Mouse (Mus musculus) lung, embryonic 15.5 days (tissue): Measurements from ENCODE around the gene 4632433K11Rik. TPM values are rescaled to one million over a fixed set of nuclear protein-coding genes. Genes with fewer than 3 reads are reported as not detected.
A peak's percentile ranks its signal among the peaks of the same experiment; 100 is the strongest.

Experiments
- ATAC-seq: fragments of 200-750 bp; cut with Nextera tagmentation; 2 replicates; pipeline ENCODE4 v1.8.0; 2017; ENCODE audit warnings: moderate number of reproducible peaks, borderline replicate concordance; ENCODE audit not compliant: low FRiP score, low TSS enrichment; ENCODE audit errors: extremely low read depth
- H3K27ac ChIP-seq: fragments of 300-500 bp; sonication (generic); 2 replicates; pipeline ENCODE4 v1.5.1; 2015; ENCODE audit warnings: moderate library complexity, mild to moderate bottlenecking, inconsistent platforms
- H3K27me3 ChIP-seq: fragments of 300-500 bp; sonication (generic); 2 replicates; pipeline ENCODE4 v1.6.1; 2015; ENCODE audit warnings: inconsistent platforms
- H3K36me3 ChIP-seq: fragments of 300-500 bp; sonication (generic); 2 replicates; pipeline ENCODE4 v1.6.1; 2015; ENCODE audit warnings: inconsistent platforms
- H3K4me1 ChIP-seq: fragments of 300-500 bp; sonication (generic); 2 replicates; pipeline ENCODE4 v1.6.1; 2015; ENCODE audit warnings: inconsistent platforms
- H3K4me2 ChIP-seq: fragments of 300-500 bp; sonication (generic); 2 replicates; pipeline ENCODE4 v1.6.1; 2015; ENCODE audit warnings: inconsistent platforms, mild to moderate bottlenecking, moderate library complexity
- H3K4me3 ChIP-seq: fragments of 300-500 bp; sonication (generic); 2 replicates; pipeline ENCODE4 v1.5.1; 2015; ENCODE audit warnings: mild to moderate bottlenecking, inconsistent platforms
- H3K9ac ChIP-seq: fragments of 300-500 bp; sonication (generic); 2 replicates; pipeline ENCODE4 v1.6.1; 2015; ENCODE audit warnings: inconsistent platforms
- H3K9me3 ChIP-seq: fragments of 300-500 bp; sonication (generic); 2 replicates; pipeline ENCODE4 v1.6.1; 2016; ENCODE audit warnings: inconsistent platforms
- WGBS: fragments of 180-500 bp; shearing (Covaris S2); methylation state at CpG from one replicate; pipeline ENCODE4 v1.1.7; 2015; 5-methylcytosine and 5-hydroxymethylcytosine counted together
- polyA plus RNA-seq: library from polyadenylated mRNA; unstranded; fragments of >200 nt; fragmentation: Nextera tagmentation; extraction: Ambion mirVana; gene quantifications from 2 replicates; pipeline ENCODE4 v1.2.1, GENCODE M21; 2015

The 4632433K11Rik gene
- polyA plus RNA-seq, 1 experiment from 2014 or later = not detected

GRCm38 (mm10) chr7:5046112-5046511 is 12.2 kb downstream of the 4632433K11Rik start:
- H3K27me3 ChIP-seq = no peaks in the 10 kb centered on the region
- no peak overlapping the region for H3K4me2 ChIP-seq
- ATAC-seq = no peak
- peaks cover 9% of the 10 kb centered on the region for H3K4me1 ChIP-seq
- no peaks in the 10 kb centered on the region for H3K36me3 ChIP-seq
- no peak overlapping the region for H3K4me3 ChIP-seq
- 69% methylated on average over 2 of the region's 2 CpGs for WGBS
- no peak overlapping the region for H3K9ac ChIP-seq
- no peak overlapping the region for H3K27ac ChIP-seq
- H3K9me3 ChIP-seq = no peaks in the 10 kb centered on the region

- Histone ChIP-seq H3K9ac (no peak overlapping the region), H3K4me1 (peaks cover 15% of the 10 kb centered on the region)
These were observed 13.4 kb downstream of the 4632433K11Rik start for GRCm38 (mm10) chr7:5047313-5047712.

GRCm38 (mm10) chr7:5051193-5052192 is 17.6 kb downstream of the 4632433K11Rik start, which contains the start of gene Zfp580:
Zfp580 (plus strand) TSS chr7:5051538.
- Histone ChIP-seq H3K4me2 (peak within 1 kb of the TSS; percentile 94), H3K9ac (peak within 1 kb of the TSS; percentile 80), H3K27me3 (peaks cover 48% of the 10 kb centered on the region), H3K9me3 (no peaks in the 10 kb centered on the region), H3K4me1 (peaks cover 33% of the 10 kb centered on the region), H3K36me3 (no peaks in the 10 kb centered on the region), H3K4me3 (peak within 1 kb of the TSS; percentile 85), H3K27ac (peak within 1 kb of the TSS; percentile 85)
- under 1% methylated on average over 65 of the region's 65 CpGs for WGBS
- peak; percentile 87 for ATAC-seq

More at GRCm38 (mm10) chr7:5047313-5047712, 13.4 kb downstream of the 4632433K11Rik start:
- Histone ChIP-seq H3K4me3 (no peak overlapping the region), H3K36me3 (no peaks in the 10 kb centered on the region), H3K27me3 (peaks cover 6% of the 10 kb centered on the region), H3K9me3 (no peaks in the 10 kb centered on the region), H3K27ac (no peak overlapping the region), H3K4me2 (no peak overlapping the region)
- 23% methylated on average over 2 of the region's 2 CpGs for WGBS
- ATAC-seq = no peak

GRCm38 (mm10) chr7:5052438-5052837 is 18.5 kb downstream of the 4632433K11Rik start:
- peak overlapping the region; percentile 80; the same call in 1 of the 2 replicates for H3K9ac ChIP-seq
- ATAC-seq = no peak
- peak overlapping the region; percentile 94 for H3K4me2 ChIP-seq
- 3% methylated on average over 12 of the region's 12 CpGs for WGBS
- no peaks in the 10 kb centered on the region for H3K36me3 ChIP-seq
- peak overlapping the region; percentile 85 for H3K4me3 ChIP-seq
- no peaks in the 10 kb centered on the region for H3K9me3 ChIP-seq
- H3K4me1 ChIP-seq = peaks cover 39% of the 10 kb centered on the region
- H3K27me3 ChIP-seq = peaks cover 58% of the 10 kb centered on the region
- H3K27ac ChIP-seq = no peak overlapping the region

DNA sequence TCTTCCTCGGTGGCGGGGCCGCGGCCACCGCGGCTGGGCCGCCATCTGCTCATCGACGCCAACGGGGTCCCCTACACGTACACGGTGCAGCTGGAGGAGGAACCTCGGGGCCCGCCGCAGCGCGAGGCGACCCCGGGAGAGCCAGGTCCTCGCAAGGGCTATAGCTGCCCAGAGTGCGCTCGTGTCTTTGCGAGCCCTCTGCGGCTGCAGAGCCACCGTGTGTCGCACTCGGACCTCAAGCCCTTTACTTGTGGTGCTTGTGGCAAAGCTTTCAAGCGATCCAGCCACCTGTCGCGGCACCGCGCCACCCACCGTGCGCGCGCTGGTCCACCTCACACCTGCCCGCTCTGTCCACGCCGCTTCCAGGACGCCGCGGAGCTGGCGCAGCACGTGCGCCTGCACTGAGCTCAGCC is 19.0 kb downstream of the 4632433K11Rik start:
- Histone ChIP-seq H3K4me3 (peak overlapping the region; percentile 85), H3K4me2 (peak overlapping the region; percentile 94), H3K27me3 (peaks cover 63% of the 10 kb centered on the region), H3K4me1 (peaks cover 39% of the 10 kb centered on the region), H3K9ac (peak overlapping the region; percentile 36; the same call in 1 of the 2 replicates), H3K27ac (no peak overlapping the region), H3K36me3 (no peaks in the 10 kb centered on the region), H3K9me3 (no peaks in the 10 kb centered on the region)
- 4% methylated on average over 45 of the region's 45 CpGs for WGBS
- ATAC-seq = no peak

- peak overlapping the region; percentile 94 for H3K4me2 ChIP-seq
- H3K27ac ChIP-seq = no peak overlapping the region
- H3K9me3 ChIP-seq = no peaks in the 10 kb centered on the region
- H3K36me3 ChIP-seq = no peaks in the 10 kb centered on the region
- 0 out of 2 replicates have a peak overlapping the region, but pooled peaks have one; percentile 31 for H3K9ac ChIP-seq
- peaks cover 69% of the 10 kb centered on the region for H3K27me3 ChIP-seq
- WGBS = 10% methylated on average over 32 of the region's 32 CpGs
- ATAC-seq = no peak
- peak overlapping the region; percentile 85 for H3K4me3 ChIP-seq
- H3K4me1 ChIP-seq = peaks cover 39% of the 10 kb centered on the region
These were observed 19.7 kb downstream of the 4632433K11Rik start for GRCm38 (mm10) chr7:5053456-5054179.

DNA sequence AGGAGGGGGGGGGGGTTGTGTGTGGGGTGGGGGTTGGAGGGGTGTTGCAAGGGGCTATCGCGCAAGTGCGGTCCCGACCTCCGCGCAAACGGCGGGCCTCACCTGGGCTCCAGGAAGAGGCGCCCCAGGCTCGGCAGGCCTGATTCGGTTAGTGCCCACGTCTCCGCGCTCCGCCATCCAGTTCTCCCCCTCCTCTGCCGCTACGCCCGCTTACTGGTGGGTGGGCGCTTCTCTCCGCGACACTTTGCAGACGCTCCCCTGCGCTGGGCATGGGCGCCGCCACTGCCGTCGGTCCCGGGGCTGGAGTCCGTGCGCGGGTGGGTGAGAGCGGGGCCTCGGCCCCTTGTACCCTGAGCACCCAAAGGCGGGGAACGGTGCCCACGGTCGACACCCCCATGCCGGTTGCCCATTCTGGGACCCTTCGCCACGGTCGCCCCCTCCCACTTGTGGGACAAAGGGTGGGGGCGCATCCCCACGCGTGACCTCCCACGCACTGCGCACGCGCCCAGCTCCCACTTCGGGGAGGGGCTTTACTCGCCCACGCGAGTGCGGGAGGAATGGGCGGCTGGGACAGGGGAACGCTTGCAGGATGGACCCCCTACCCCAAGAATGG is 22.8 kb downstream of the 4632433K11Rik start:
- H3K9ac ChIP-seq = peak overlapping the region; percentile 50
- under 1% methylated on average over 55 of the region's 55 CpGs for WGBS
- H3K27me3 ChIP-seq = peaks cover 70% of the 10 kb centered on the region
- H3K4me3 ChIP-seq = peak overlapping the region; percentile 45
- ATAC-seq = no peak
- no peak overlapping the region for H3K27ac ChIP-seq
- peak overlapping the region; percentile 74 for H3K4me2 ChIP-seq
- H3K9me3 ChIP-seq = no peaks in the 10 kb centered on the region
- no peaks in the 10 kb centered on the region for H3K36me3 ChIP-seq
- peaks cover 40% of the 10 kb centered on the region for H3K4me1 ChIP-seq

- Histone ChIP-seq H3K27me3 (peaks cover 64% of the 10 kb centered on the region), H3K4me3 (peak overlapping the region; percentile 45), H3K27ac (no peak overlapping the region), H3K4me1 (peaks cover 35% of the 10 kb centered on the region), H3K4me2 (peak overlapping the region; percentile 74), H3K9ac (no peak overlapping the region), H3K9me3 (no peaks in the 10 kb centered on the region), H3K36me3 (no peaks in the 10 kb centered on the region)
- WGBS = 25% methylated on average over 8 of the region's 8 CpGs
- no peak for ATAC-seq
These were observed 23.5 kb downstream of the 4632433K11Rik start for GRCm38 (mm10) chr7:5057381-5057780.

- Histone ChIP-seq H3K4me2 (no peak overlapping the region), H3K36me3 (no peaks in the 10 kb centered on the region), H3K4me3 (no peak overlapping the region), H3K27me3 (peaks cover 60% of the 10 kb centered on the region), H3K27ac (no peak overlapping the region), H3K9ac (no peak overlapping the region), H3K9me3 (no peaks in the 10 kb centered on the region), H3K4me1 (peaks cover 31% of the 10 kb centered on the region)
- WGBS = 40% methylated on average over 11 of the region's 11 CpGs
- ATAC-seq = no peak
These were observed 23.9 kb downstream of the 4632433K11Rik start for GRCm38 (mm10) chr7:5057804-5058203.

GRCm38 (mm10) chr7:5058631-5059030 is 24.7 kb downstream of the 4632433K11Rik start:
- Histone ChIP-seq H3K27ac (no peak overlapping the region), H3K9me3 (no peaks in the 10 kb centered on the region), H3K36me3 (no peaks in the 10 kb centered on the region), H3K4me3 (no peak overlapping the region), H3K4me1 (peaks cover 29% of the 10 kb centered on the region), H3K27me3 (peaks cover 51% of the 10 kb centered on the region), H3K9ac (no peak overlapping the region), H3K4me2 (no peak overlapping the region)
- WGBS = 84% methylated on average over 1 of the region's 1 CpGs
- no peak for ATAC-seq

DNA sequence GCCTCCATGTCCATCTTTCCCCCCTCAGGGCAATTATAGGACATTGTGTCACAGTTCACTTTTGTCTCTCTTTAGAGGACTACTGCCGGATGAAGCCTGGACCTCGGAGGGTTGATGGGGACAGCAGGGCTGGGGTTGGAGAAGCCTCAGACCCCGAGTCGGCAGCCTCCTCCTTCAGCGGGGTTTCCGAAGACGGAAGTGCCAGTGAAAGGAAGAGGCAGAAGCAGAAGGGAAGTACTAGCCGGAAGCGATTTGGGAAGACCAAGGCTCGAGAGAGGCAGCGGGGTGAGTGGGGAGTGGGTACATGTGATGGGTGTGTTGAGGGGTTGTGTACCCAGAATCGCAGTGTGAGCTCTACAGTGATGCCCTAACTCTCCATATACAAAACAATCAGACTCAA is 25.5 kb downstream of the 4632433K11Rik start:
- peaks cover 44% of the 10 kb centered on the region for H3K27me3 ChIP-seq
- peaks cover 32% of the 10 kb centered on the region for H3K4me1 ChIP-seq
- H3K4me3 ChIP-seq = peak overlapping the region; percentile 58; the same call in 1 of the 2 replicates
- no peaks in the 10 kb centered on the region for H3K9me3 ChIP-seq
- no peak overlapping the region for H3K4me2 ChIP-seq
- WGBS = 88% methylated on average over 12 of the region's 12 CpGs
- ATAC-seq = no peak
- no peak overlapping the region for H3K27ac ChIP-seq
- H3K36me3 ChIP-seq = no peaks in the 10 kb centered on the region
- H3K9ac ChIP-seq = no peak overlapping the region
